Mouse (Mus musculus) embryo, embryonic 10 days (tissue): ENCODE measurements around the gene Dlx4.

Source experiments
- DNase-seq: peaks from one replicate; pipeline ENCODE4 v3.0.0-alpha.2; 2015; ENCODE audit warnings: low spot score

Gene Dlx4

GRCm38 (mm10) chr11:95145851-95146403 is at the start of gene Dlx4:
Dlx4 (minus strand) TSS chr11:95146263.
- DNase-seq = peak; percentile 56

- no peak for DNase-seq
Measured at GRCm38 (mm10) chr11:95189863-95190262, 43.8 kb upstream of the Dlx4 start.

GRCm38 (mm10) chr11:95186826-95187225 is 40.8 kb upstream of the Dlx4 start:
- no peak for DNase-seq

GRCm38 (mm10) chr11:95185700-95186099 is 39.6 kb upstream of the Dlx4 start:
- peak; percentile 37 for DNase-seq

GRCm38 (mm10) chr11:95184561-95184960 is 38.5 kb upstream of the Dlx4 start:
- DNase-seq = no peak

GRCm38 (mm10) chr11:95179311-95179710 is 33.2 kb upstream of the Dlx4 start:
- DNase-seq = no peak

GRCm38 (mm10) chr11:95165857-95166256 is 19.8 kb upstream of the Dlx4 start:
- peak; percentile 32 for DNase-seq

- no peak for DNase-seq
Measured at GRCm38 (mm10) chr11:95161708-95162107, 15.6 kb upstream of the Dlx4 start.

- DNase-seq = no peak
Measured at GRCm38 (mm10) chr11:95160693-95161092, 14.6 kb upstream of the Dlx4 start.

GRCm38 (mm10) chr11:95159763-95160371 is 13.8 kb upstream of the Dlx4 start:
- no peak for DNase-seq

- DNase-seq = no peak
Measured at GRCm38 (mm10) chr11:95157872-95158271, 11.8 kb upstream of the Dlx4 start.

GRCm38 (mm10) chr11:95157356-95157755 is 11.3 kb upstream of the Dlx4 start:
- no peak for DNase-seq

GRCm38 (mm10) chr11:95155511-95155910 is 9.4 kb upstream of the Dlx4 start:
- no peak for DNase-seq

- no peak for DNase-seq
Measured at GRCm38 (mm10) chr11:95153681-95154080, 7.6 kb upstream of the Dlx4 start.

GRCm38 (mm10) chr11:95153116-95153515 is 7.1 kb upstream of the Dlx4 start:
- DNase-seq = no peak

- peak; percentile 24 for DNase-seq
Measured at GRCm38 (mm10) chr11:95150269-95151049, 4.4 kb upstream of the Dlx4 start.

- no peak for DNase-seq
Measured at GRCm38 (mm10) chr11:95149462-95150268, 3.6 kb upstream of the Dlx4 start.

GRCm38 (mm10) chr11:95148754-95149153 is 2.7 kb upstream of the Dlx4 start:
- DNase-seq = peak; percentile 40

- DNase-seq = peak; percentile 33
Measured at GRCm38 (mm10) chr11:95144946-95145483, 1.0 kb downstream of the Dlx4 start.

- peak; percentile 21 for DNase-seq
Measured at GRCm38 (mm10) chr11:95144091-95144945, 1.7 kb downstream of the Dlx4 start.

GRCm38 (mm10) chr11:95143663-95144062 is 2.4 kb downstream of the Dlx4 start:
- DNase-seq = no peak
